Mouse (Mus musculus) bone marrow macrophage, adult 2 months (primary cell): ENCODE measurements around the gene Rbms3. TPM values are rescaled to one million over a fixed set of nuclear protein-coding genes. Genes with fewer than 3 reads are reported as not detected.

ENCODE experiments used
- H3K27ac ChIP-seq: 2 replicates; pipeline ENCODE4 v1.5.1; 2012; ENCODE audit warnings: low read depth, low read length; ENCODE audit not compliant: insufficient read depth
- H3K4me1 ChIP-seq: 2 replicates; pipeline ENCODE4 v1.6.1; 2012; ENCODE audit warnings: low read length; ENCODE audit not compliant: control insufficient read depth, insufficient read depth
- H3K4me3 ChIP-seq: 2 replicates; pipeline ENCODE4 v1.5.1; 2012; ENCODE audit warnings: mild to moderate bottlenecking, low read length, moderate library complexity; ENCODE audit not compliant: insufficient read depth
- CTCF ChIP-seq: IDR thresholded peaks from 2 replicates; pipeline ENCODE4 v1.5.1; 2012; ENCODE audit warnings: low read depth, mild to moderate bottlenecking, low read length, moderate library complexity
- POLR2A ChIP-seq: IDR thresholded peaks from 2 replicates; pipeline ENCODE4 v1.6.1; 2012; ENCODE audit warnings: mild to moderate bottlenecking, low read depth, low read length, borderline replicate concordance
- polyA plus RNA-seq: library from polyadenylated mRNA; stranded (reverse); fragments of >200 nt; gene quantifications from 2 replicates; pipeline ENCODE4 v1.2.4, GENCODE M21; 2012; ENCODE audit not compliant: missing spikeins, insufficient read depth, insufficient read length

Gene Rbms3
- polyA plus RNA-seq, 1 experiment = 0.13 TPM

DNA sequence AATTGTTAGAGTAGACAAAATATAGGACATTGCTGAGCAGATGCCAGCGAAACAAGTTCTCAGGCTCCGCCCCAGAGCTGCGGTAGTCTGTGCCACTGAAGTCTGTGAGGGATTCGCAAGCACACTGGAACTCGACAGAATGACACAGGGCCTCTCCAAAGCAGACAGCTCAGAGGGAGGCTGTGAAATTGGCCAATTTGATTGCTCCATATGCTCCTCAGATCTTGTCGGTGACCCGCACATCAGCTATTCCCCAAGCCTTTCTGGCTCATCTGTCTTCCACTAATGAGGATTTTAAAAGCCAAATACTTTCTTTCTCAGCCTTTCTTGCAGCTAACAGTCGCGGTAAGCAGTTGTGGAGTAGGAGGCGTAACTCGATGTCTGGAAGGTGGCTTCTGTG lies 120.8 kb downstream of the Rbms3 start:
- H3K4me3 ChIP-seq = no peak overlapping the region
- H3K4me1 ChIP-seq = no peaks in the 10 kb centered on the region
- TF ChIP-seq CTCF = no peak
- TF ChIP-seq POLR2A = no peak
- no peak overlapping the region for H3K27ac ChIP-seq

DNA sequence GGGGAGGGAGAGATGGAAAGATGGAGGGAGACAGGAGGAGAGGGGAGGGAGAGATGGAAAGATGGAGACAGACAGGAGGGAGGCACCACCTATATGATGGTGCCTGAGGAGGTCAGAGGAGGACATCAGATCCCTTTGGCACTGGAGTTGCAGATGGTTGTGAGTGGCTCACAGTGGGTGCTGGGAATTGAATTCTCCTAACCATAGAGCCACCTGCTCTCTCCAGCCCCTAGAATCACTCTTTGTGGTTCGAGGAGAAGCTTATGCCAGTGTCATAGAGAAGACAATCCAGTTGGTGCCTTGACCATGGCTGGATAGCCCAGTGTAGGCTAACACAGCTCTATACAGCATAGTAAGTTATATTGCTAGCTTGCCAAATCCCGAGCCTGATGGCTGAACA lies 137.8 kb downstream of the Rbms3 start:
- H3K27ac ChIP-seq = no peak overlapping the region
- no peaks in the 10 kb centered on the region for H3K4me1 ChIP-seq
- TF ChIP-seq POLR2A (no peak), CTCF (no peak)
- no peak overlapping the region for H3K4me3 ChIP-seq

GRCm38 (mm10) chr9:117484396-117484795 lies 145.3 kb downstream of the Rbms3 start:
- H3K27ac ChIP-seq = no peak overlapping the region
- TF ChIP-seq POLR2A = no peak
- H3K4me3 ChIP-seq = no peak overlapping the region
- no peaks in the 10 kb centered on the region for H3K4me1 ChIP-seq

DNA sequence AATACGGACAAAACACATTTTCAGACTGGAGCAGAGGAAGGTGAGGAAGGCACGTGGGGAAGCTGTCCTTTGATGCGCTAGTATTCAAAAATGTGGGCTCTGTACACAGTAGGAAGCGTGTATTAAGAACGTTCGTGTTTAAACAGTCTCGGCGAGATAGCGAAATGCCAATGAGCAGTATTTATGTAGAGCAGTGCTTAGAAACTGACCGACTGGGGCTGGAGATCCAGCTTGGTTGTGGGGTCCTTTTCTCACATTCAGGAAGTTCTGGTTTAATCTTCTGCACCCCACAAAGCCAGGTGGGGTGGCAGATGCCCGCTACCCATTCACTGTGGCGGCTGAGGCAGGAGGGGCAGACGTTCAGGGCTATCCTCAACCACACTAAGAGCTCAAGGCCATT lies 153.0 kb downstream of the Rbms3 start:
- Histone ChIP-seq H3K27ac (no peak overlapping the region), H3K4me1 (no peaks in the 10 kb centered on the region), H3K4me3 (no peak overlapping the region)
- TF ChIP-seq CTCF = no peak
- no peak for TF ChIP-seq POLR2A

GRCm38 (mm10) chr9:117452816-117453215 lies 176.9 kb downstream of the Rbms3 start:
- H3K4me3 ChIP-seq = no peak overlapping the region
- no peak for TF ChIP-seq CTCF
- TF ChIP-seq POLR2A = no peak
- H3K4me1 ChIP-seq = no peaks in the 10 kb centered on the region
- H3K27ac ChIP-seq = no peak overlapping the region

GRCm38 (mm10) chr9:117442611-117443010 lies 187.1 kb downstream of the Rbms3 start:
- no peaks in the 10 kb centered on the region for H3K4me1 ChIP-seq
- TF ChIP-seq POLR2A = no peak
- TF ChIP-seq CTCF = no peak
- no peak overlapping the region for H3K4me3 ChIP-seq
- H3K27ac ChIP-seq = no peak overlapping the region

DNA sequence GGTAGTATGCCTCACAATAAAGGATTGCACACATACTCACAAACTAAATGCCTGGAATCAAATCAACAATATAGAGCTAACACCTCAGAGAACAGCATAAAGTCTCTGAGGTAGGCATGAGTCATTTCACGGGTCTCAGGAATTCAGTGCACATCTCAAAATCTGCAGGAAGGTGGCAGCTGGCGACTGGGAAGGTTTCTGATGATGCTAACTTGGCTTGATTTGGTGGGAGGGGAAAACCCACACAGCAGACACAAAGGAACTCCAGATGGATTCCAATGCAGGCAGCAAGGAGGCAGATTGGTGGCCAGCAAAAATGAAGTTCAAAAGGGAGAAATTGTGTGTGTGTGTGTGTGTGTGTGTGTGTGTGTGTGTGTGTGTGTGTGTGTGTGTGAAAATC lies 193.9 kb downstream of the Rbms3 start:
- H3K27ac ChIP-seq = no peak overlapping the region
- no peaks in the 10 kb centered on the region for H3K4me1 ChIP-seq
- H3K4me3 ChIP-seq = no peak overlapping the region
- TF ChIP-seq POLR2A (no peak), CTCF (no peak)

DNA sequence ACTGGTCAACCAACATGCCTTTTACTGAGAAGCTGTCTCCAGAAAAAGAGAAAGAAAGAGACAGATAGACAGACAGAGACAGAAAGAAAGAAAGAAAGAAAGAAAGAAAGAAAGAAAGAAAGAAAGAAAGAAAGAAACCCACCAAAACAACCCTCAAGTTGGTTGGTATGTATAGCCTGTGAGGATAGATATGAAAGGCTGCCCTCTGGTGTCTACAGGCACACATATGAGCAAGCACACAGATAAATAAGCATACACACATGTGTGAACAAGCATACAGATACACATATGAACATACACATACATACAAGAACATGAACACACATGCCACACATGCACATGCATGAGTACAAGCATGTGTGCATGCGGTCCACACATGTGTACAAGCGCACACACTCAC lies 199.0 kb downstream of the Rbms3 start:
- Histone ChIP-seq H3K4me1 (no peaks in the 10 kb centered on the region), H3K27ac (no peak overlapping the region), H3K4me3 (no peak overlapping the region)
- TF ChIP-seq CTCF = no peak
- no peak for TF ChIP-seq POLR2A

DNA sequence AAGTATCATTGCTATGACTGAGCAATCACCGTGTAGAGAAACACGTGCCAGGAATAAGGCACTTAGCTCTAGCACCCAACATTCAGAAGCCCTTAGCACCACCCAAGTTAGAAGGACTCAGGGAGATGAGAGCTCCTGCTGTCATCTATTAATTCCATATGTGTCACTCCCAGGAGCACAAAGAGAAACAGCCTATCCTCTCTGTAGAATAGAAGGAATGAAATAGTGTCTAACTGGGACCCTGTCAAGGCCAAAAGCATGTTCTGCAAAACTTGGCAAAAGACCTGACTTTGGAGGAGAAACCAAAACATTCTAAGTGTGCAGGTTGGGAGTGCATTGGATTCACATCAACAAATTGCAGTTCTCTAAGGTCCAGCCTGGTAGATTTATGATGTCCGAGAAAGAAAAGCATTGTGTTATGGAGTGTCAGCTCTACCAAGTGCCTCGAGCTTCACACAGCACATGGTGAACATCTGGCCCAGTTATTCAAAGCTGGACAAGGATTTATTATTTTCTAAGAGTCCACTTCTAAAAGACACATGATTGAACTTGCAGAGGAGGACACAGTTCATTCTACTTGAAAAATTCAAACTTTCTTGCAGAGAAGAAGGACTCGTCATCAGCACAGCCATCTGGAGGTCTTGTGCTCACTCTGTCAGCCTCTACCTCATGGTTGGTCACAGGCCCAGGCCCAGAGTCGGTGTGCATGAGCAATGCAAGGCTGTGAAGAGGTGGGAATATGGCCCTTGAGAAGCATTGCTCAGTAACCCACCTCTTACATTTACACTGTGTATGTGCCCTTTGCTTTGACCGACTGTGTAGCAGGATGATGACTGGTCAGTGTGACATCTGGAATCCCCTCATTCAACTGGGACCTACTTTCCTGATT lies 200.3 kb downstream of the Rbms3 start:
- no peak for TF ChIP-seq POLR2A
- no peak for TF ChIP-seq CTCF
- no peaks in the 10 kb centered on the region for H3K4me1 ChIP-seq

DNA sequence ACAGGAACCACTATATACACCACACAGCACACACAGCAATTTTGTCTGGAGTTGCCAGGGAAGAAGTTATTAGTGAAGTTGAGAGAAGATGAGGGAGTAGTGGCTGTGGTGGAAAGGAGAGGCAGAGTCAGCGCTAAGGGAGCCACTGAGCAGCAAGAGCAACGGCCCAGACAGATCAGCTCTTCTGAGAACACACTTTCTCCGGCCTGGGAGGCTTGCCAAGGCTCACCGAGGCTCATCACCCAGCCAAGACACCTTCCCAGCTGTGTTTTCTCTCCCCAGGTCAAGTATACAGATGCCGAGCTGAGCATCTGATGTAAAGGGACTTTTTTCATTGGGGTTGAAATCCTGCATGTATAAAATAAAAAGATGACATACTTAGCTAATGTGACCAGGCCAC lies 206.5 kb downstream of the Rbms3 start:
- TF ChIP-seq CTCF = no peak
- no peak for TF ChIP-seq POLR2A
- no peak overlapping the region for H3K4me3 ChIP-seq
- H3K27ac ChIP-seq = no peak overlapping the region

More for the DNA sequence above, 200.3 kb downstream of the Rbms3 start:
- no peak overlapping the region for H3K27ac ChIP-seq
- no peak overlapping the region for H3K4me3 ChIP-seq

DNA sequence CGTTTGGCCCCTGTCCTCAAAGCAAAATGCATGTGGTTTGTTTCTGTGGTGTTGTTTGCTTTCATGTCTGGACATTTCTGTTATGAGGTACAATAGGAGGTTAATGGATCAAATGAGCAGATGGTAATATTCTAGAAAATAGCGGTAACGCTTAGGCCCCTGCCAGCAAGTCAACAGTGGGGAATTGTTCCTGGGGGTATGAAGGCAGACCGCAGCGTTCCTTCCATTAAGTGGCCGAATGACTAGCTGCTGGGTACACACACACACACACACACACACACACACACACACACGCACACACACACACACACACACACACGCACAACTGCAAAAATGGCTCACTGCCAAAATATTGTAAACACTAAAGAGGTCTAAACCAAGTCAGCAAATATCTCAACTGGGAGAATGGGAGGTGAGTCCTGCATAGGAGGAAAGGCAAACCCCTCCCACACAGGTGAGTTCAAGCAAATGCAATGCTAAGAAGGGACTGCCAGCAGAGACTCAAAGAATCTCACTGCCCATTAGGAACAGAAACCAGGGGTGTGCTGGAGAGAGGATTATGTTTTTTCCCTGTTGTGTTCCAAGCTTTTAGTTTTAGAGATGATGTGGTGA lies 209.7 kb downstream of the Rbms3 start:
- no peak overlapping the region for H3K27ac ChIP-seq
- no peaks in the 10 kb centered on the region for H3K4me1 ChIP-seq
- no peak for TF ChIP-seq CTCF
- no peak for TF ChIP-seq POLR2A
- no peak overlapping the region for H3K4me3 ChIP-seq

More for the DNA sequence above, 206.5 kb downstream of the Rbms3 start:
- no peaks in the 10 kb centered on the region for H3K4me1 ChIP-seq
